Mouse (Mus musculus): Measurements from ENCODE around the gene Sestd1.

DNA sequence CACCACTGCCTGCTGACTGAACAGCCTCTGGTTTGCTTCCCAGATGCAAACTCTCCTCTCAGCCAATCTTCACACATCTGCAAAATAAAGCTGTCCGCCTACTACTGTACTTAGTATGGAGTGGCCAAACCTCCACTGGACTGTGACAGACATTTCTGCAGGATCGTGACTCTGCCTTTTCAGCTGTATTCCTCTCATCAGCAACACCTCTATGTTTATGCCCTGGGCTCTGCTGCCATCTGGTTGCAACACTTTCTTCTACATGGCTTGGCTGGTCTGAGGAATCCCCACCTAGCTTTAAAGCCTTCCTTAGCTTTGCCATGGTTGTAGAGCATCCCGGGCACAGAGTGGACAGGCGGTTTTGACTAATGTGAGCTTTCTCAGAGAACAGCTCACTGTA lies 20.3 kb downstream of the Sestd1 start:
- no peak for TF ChIP-seq CTCF (IDR thresholded peaks at IDR 0.05; ENCODE audit: low read depth, low read length)
- TF ChIP-seq POLR2AphosphoS5 (IDR thresholded peaks at IDR 0.05; ENCODE audit: insufficient replicate concordance, low read depth, low read length): no peak
